Mouse (Mus musculus) heart, postnatal 0 days (tissue): ENCODE measurements at regions not wholly inside any gene's neighbourhood (a gene's known extent, or its start where the extent isn't known, plus 50 kb on each side); places are given as distances from the start of the nearest gene placed in this dataset.

ENCODE experiments used
- CTCF ChIP-seq: IDR thresholded peaks from 2 replicates; pipeline ENCODE4 v1.5.1; 2016; ENCODE audit warnings: antibody characterized with exemption, control low read depth, low read depth
- EP300 ChIP-seq: IDR thresholded peaks from 2 replicates; pipeline ENCODE4 v1.6.1; 2016; ENCODE audit warnings: antibody characterized with exemption, low read depth

GRCm38 (mm10) chr15:62271428-62271827, 1348.6 kb upstream of the A1bg start:
- TF ChIP-seq CTCF (no peak), EP300 (no peak)
